Mouse (Mus musculus) cerebellum, postnatal 25 days (tissue): ENCODE measurements at regions not wholly inside any gene's neighbourhood (a gene's known extent, or its start where the extent isn't known, plus 50 kb on each side); places are given as distances from the start of the nearest gene placed in this dataset.
A peak's percentile ranks its signal among the peaks of the same experiment; 100 is the strongest.

Experiments used
- DNase-seq, 2 experiments: peaks; one replicate each; pipeline ENCODE4 v3.0.0; 2021; ENCODE audit warnings: mixed read lengths in 2 of 2

DNA sequence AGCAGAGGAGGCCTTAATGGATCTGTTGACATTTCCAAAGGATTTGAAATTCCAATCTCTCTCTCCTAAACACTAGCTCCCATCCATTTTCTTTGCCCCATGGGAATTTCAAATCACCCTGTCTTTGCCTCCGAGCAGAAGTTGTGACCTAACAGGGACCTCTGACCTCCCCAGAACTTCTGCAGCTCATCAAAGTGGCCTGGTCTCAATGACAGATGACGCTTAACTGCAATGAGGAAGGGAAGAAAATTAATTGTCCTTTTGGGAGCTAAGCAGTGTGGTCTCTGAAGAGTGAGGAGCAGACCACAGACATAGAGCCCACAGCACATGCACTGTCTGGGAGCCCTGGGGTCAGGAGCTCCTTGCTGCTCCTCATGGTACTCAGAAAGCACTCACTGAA is 155.3 kb downstream of the Tox3 start:
- DNase-seq: no peak

DNA sequence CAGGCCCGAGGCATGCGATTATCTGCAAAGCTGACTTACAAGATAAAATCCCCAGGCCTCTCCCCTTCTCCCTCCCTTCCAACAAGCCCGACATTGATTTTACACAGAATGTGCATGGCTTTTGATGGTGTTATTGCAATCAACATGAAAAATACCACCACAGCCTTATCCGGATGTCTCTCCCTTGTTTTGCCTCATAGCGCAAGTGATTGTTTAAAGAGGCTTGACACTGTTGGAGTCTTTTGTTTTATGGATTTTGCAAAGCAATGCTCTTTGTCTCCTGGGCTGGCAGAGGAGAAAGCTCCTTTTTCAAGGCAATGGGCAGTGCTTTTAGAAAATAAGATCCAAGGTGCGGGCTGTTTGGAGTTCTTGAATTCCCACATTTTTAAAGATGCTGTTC is 165.3 kb downstream of the Tox3 start:
- no peak for DNase-seq

DNA sequence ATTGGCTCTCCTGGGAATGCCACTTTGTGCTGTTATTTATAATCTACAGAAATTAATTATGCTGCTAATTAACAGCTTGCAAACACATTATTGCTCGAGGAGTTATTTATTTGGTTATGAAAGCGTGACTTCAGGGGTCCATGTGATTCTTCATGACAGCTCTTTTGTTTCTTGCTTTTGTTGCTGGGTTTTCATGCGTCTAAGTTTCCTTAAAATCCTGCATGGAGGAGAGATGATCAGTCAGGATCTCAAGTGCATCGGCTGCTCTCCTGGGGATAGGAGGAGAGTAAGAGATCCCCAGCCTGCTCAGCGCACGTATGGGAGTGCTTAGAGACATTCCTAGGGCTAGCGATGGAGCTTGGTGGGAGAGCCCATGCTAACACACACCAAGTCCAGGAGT is 171.4 kb downstream of the Tox3 start:
- DNase-seq: no peak

DNA sequence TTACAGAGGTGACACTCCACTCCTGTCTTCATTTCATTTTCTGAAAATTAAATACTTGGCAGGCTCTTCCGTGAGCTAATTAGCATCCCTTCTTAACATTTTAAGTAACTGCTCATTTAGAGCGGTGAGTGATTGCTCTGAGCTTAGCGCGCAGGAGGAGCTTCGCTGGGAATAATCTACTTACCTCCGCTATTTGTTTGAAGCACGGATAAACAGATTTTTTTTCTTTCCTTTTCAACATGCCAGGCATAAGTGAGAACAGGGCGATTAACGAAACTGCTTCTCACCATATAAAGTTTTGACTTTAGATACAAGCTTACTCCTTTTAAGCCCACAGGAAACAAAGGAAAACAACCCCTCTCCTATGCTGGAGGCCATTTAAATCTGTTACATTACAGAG is 171.8 kb downstream of the Tox3 start:
- DNase-seq: no peak

DNA sequence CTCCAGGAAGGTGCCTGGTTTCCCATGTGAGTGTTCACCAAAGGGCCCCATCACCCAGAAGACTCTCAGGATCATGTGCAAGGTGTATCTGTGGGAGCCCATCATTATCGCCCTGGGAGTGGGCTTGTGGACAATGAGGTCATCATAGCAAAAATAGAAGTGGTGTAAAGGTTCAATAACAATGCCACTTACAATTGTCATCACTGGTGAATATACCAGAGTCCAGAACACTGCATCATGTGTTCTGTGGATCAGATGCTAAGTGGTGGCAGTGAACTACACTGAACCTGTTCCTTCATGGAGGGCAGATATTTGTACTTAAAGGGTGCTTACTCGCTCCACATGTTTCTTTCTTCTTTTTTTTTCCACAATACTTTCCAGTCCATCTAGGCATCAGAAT is 181.5 kb downstream of the Tox3 start:
- DNase-seq: no peak

- DNase-seq: peak; percentile 74 to 79
Observed at GRCm38 (mm10) chr8:90151477-90151876, 196.7 kb downstream of the Tox3 start.

GRCm38 (mm10) chr8:90149903-90150302 is 198.2 kb downstream of the Tox3 start:
- peak; percentile 29 to 33 for DNase-seq

GRCm38 (mm10) chr8:90134626-90135025 is 213.5 kb downstream of the Tox3 start:
- DNase-seq: no peak

DNA sequence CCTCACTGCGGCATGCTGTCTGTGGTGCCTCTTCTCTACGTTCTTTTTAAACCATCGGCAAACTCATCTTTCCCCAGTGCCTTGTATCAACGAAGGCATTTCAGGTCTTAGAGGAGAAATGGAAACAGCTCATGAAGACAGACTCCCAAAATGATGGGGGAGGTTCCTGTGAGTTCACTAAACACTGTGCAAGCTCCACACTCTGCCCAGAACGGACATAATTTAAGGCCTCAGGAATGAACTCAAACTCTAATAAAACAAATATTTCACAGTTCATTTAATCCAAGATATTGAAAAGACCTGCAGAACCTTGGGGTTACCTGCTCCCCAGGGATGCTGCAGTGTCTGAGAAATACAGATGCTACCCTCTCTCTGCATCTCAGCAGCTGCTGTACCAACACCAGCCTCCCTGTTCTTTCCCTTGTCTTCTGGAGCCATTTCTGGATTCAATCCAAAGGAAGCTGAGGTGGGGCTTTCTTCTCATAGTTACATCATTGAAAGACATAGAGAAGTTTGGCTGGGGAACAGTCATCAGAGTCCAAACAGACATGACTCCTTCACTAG is 217.4 kb downstream of the Tox3 start:
- DNase-seq: no peak

- peak in 1 of 2 experiments; percentile 9 for DNase-seq
Observed at GRCm38 (mm10) chr8:90125426-90125825, 222.7 kb downstream of the Tox3 start.

DNA sequence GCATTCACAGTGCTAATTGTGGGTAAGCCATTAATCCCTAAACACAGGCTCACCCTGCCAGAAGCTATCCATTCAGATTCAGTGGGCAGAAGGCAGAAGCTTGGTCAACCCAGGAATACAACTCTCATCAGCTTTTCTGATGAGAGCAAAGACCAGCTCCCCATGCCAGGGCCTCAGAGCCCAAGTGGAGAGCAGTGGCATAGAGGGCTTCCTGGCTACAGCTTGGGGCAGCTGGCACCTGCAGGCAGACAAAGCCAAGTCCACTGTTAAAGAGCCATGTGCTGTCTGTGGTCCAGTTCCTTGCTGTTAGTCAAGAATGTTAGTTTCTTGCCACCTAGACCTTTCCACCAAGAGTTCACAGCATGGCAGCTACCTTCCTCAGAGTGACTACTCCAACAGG is 225.0 kb downstream of the Tox3 start:
- peak; percentile 20 to 23 for DNase-seq

DNA sequence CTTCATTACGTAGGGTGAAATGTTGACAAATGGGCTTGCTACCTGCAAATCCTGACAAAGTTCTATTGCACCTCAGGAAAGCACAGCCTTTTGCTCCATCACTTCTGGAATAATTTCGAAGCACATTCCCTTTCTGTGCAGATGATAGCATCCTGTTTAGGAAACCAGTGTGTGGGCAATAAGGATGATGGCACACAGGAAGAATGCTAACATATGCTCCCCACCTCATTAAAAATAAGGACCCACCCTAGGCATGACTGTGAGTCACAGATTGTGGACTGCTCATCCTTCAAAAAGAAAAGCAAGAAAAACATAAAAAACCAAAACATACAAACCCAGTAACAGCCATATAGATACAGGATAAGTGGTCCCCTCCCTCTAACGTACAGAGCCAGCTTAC is 226.2 kb downstream of the Tox3 start:
- no peak for DNase-seq

DNA sequence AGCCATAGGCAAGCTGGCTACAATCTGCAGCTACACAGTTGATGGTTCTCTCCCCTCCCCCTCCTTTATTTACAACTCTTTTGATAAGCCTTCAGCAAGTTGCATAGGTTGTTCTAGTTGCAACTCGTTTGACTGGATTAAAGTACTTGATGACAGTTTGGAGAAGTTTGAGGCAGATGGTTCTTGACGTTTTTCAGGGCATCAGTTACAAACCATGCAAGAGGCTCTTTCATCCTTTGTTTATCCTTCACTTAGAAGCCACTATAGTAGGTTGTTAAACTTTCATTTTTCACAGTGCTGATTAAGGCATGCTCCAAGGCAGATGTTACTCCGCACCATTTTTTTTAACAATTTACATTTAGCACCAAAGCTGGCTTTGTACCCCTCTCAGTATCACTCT is 227.1 kb downstream of the Tox3 start:
- DNase-seq: no peak

DNA sequence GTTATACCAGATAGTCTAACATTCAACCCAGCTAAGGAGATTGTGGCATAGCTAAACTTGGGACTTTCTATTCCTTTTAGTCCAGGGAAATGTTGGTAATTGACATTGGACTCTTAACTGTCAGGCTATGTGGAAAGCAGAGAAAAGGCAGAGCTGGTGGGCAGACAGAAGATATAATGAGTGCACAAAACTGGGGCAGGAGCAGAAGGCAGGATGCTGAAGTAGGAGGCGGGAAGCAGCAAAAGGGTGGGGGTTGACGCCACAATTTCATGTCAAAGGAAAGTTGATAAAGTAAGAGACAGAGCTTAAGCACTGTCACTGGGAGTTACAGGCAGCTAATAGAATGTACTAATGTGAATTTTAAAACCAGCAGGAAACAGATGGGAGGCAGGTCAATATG is 232.7 kb downstream of the Tox3 start:
- no peak for DNase-seq

DNA sequence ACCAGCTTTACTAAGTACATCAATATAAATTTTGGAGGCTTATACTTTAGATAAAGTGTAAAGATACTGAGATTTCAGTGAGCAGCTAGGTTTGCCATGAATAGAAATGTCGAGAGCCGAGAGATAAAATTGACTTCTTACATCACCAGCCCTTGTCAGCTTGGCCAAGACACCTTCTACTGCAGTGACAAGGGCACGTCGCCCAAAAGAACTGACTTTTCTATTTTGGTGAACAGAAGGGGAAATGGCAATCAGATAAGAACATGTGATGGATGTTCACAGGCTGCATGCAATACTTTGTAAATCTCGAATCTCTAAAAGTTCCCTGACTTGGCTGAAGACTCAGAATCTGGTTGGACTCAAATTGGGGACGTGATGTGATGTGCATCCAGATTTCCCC is 247.6 kb downstream of the Tox3 start:
- DNase-seq: peak in 1 of 2 experiments; percentile 4

- DNase-seq: no peak
Observed at GRCm38 (mm10) chr8:90082630-90083029, 265.5 kb downstream of the Tox3 start.

DNA sequence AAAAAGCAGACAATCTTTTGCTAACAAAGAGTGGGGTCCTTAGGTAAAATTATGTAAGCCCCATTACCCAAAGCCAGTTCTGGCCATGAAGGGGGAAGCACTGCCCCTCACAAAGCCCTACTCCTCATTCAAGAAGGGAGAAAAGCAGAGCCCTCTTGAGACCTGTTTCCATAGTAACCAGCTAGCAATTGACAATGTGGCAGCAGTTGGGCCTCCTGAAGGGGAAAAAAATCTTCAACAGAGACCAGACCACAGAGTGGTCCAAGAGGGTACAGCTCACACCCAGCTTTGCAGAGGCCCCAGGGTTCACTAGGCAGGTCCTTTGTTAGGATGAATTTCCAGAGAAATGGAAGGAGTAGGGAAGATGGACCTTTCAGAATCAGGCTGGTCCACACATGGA is 271.8 kb downstream of the Tox3 start:
- DNase-seq: no peak

DNA sequence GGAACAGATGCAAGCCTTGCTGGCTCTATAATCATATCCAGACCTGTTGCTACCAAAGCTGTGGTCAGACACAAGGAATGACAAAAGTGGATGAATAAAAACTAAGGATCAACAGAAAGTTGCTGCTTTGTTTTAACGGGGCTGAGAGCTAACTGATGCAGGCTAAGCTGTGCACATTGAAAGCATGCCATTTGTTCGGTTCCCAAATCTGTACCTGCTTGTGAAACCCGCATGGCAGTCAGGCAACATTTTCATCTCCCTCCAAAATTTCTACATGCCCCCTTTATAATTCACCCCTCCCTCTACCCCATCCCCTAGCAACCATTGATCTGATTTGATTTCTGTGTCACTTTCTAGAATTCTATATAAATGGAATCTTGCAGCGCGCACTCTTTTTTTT is 272.3 kb downstream of the Tox3 start:
- DNase-seq: no peak

DNA sequence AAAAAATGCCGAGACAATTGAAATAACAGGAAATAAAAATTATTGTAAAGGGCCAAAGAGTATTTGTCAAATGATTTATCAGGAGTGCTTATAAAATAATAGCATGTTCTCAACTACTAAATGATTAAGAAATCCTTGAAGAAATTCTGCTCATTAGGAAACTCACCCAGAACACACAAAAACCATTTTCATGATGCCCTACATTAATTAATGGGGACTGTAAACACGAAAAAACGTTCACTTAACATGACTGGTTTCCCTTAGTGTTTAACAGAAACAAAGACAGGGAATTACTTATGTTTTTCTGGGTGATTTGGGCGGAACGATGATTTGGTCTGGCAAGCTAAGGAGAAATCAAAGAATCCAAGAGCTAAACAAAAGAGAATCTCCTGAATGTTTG is 278.1 kb downstream of the Tox3 start:
- no peak for DNase-seq

DNA sequence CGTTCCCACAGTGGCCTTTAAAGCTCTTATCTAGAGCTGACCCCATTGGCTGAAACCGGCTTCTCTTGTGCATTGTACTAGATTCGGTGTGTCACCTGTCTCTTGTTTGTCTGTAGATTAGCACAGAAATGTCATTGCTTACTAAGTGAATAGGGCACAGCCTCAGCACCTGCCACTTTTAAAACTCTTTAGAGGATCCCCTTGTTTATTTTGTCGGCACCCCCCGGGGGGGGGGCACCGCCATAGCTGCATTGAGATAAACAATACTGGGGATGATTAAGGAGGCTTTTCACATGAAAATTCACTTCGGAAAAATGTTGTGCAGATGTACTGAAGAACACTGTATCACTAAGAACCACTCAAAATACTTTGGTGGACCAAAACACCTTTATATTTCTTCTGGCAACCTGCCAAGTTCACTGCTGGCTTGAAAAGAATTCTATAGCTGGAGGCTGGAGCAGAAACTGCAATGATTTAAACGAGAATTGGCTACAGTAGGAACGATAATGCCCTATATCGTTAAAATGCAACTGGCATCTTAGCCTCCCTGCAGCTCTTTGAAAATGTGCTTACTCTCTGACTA is 278.6 kb downstream of the Tox3 start:
- no peak for DNase-seq

DNA sequence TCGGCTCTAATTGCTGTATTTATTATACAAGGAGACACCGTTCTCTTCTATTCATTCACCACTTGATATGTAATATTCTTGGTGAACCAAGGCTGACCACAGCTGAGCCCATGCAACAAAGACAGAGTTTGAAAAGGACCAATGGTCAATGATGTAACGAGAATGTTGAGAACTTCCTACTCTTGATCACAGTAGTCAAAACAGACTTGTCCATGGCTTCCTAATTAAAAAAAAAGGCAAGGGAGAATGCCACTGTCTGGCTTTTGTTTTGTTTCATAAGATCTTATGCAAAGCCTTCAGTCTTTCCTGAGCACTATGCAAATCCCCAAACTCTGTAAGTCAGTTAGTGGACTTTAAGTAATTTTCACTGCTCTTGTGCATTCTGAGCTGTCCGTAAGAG is 279.7 kb downstream of the Tox3 start:
- no peak for DNase-seq

DNA sequence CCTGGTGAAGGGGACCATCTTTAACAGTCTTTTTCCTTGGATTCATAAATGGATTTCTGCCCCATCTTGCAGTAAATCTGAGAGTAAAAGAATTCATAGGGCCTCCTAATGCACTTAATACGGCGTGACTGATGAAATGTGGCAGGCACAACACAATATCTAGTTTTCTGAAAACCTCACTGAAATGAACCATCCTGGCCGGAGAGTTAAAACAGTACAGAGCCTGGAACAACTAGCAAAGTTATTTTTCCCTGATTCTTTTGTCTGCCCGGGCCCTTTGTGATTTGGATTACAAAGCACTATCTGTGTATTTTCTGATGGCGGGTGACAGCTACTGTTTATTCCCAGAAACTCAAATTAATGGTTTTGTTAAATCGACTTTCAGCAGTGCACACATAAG is 283.8 kb downstream of the Tox3 start:
- DNase-seq: no peak

- DNase-seq: peak in 1 of 2 experiments; percentile 4
Observed at GRCm38 (mm10) chr8:90063291-90063690, 284.9 kb downstream of the Tox3 start.

DNA sequence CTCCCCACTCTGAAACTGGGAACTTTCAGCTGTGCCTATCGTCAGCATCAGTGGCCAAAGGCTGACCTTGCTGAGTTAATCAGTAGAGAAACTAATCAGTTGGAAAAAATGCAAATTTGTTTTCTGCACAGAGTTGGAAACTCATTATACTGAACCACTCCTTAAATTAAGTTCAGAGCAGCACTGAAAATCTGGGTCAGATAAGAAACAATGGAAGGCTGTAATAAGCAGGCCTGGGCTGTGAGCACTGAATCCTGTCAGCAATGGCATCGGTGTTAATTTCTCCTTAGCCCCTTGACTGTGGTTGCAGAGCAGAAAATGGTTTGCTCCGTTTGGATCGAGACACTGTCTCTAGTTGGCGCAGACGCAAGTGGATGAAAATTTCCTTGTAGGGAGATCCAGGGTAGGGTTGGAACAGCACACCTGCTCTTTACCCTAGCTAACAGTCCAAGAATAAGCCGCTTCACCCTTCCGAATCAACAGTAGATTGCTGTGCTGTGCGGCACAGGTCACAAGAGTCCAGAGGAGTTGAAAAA is 289.4 kb downstream of the Tox3 start:
- peak in 1 of 2 experiments; percentile 3 for DNase-seq

DNA sequence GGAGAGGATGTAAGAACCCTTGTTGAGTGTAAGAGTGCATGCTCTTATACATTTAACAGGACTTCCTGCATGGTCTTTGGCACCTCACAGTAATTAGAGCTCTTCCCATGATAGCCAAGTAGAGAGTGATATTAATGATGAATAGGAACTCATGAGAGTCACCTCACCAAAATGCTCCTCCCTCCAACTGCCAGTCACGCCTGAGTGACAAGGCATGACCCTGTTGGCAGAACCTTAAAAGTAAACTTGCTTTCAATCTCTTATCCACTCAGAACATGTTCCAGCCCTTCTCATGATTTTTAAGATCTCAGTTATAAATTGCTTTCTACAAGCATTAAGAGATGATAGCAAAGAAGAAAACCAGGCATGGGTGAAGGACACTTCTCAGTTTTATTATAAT is 291.8 kb downstream of the Tox3 start:
- no peak for DNase-seq
